Mouse (Mus musculus): ENCODE data around the gene Gm2a. TPM values are rescaled to one million over a fixed set of nuclear protein-coding genes. Genes with fewer than 3 reads are reported as not detected.

Gm2a gene
- polyA plus RNA-seq (2015; fragmentation: Nextera tagmentation; extraction: Ambion mirVana): 38.9 and 43.1 TPM in 2 replicates

DNA sequence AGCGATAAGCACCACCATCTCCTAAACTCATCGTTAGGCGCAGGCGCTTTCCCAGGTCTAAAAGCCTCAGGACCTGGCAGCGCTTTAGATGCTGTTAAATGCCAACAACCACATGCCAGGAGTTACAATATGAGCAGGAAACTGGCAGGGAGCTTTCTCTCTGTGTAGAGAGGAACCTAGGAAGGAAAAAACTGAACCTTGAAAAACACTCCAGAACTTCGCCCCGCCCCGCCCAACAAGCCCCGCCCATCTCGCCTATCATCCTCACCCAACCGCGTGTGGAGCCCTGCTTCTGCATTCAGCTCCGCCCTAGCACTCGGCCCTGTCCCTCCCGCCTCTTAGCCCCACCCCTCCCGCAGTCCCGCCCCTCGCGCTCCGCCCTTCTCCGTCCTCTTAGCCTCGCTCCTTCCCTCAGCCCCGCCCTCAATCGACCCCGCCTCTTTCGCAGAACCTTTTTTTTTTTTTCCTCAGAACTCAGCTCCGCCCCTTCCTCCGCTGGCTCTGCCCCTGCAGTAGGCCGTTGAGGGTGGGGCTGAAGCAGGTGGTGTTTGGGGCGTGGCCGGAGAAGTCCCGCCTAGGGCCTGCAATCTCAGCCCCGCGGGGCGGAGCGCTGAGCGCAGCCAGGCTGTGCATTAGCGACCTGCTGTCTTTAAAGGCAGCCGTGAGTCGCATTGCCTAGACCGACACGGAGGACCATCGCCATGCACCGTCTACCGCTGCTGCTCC lies at the start of gene Gm2a:
Gene Gm2a, plus strand, starts transcription at position 653 of the 726 bp plus-strand sequence.
- Histone ChIP-seq H3K4me2 (peak within 1 kb of the TSS; percentile 84), H3K36me3 (no peaks in the 10 kb centered on the region), H3K9me3 (no peaks in the 10 kb centered on the region), H3K27ac (peak within 1 kb of the TSS; percentile 85), H3K4me3 (peak within 1 kb of the TSS; percentile 62), H3K9ac (peak within 1 kb of the TSS; percentile 56), H3K27me3 (no peaks in the 10 kb centered on the region), H3K4me1 (peaks cover 9% of the 10 kb centered on the region)
- 2% methylated on average over 42 of the region's 45 CpGs for WGBS
- ATAC-seq (ENCODE audit: insufficient number of reproducible peaks, low FRiP score, low TSS enrichment, low read depth): peak; percentile 97

DNA sequence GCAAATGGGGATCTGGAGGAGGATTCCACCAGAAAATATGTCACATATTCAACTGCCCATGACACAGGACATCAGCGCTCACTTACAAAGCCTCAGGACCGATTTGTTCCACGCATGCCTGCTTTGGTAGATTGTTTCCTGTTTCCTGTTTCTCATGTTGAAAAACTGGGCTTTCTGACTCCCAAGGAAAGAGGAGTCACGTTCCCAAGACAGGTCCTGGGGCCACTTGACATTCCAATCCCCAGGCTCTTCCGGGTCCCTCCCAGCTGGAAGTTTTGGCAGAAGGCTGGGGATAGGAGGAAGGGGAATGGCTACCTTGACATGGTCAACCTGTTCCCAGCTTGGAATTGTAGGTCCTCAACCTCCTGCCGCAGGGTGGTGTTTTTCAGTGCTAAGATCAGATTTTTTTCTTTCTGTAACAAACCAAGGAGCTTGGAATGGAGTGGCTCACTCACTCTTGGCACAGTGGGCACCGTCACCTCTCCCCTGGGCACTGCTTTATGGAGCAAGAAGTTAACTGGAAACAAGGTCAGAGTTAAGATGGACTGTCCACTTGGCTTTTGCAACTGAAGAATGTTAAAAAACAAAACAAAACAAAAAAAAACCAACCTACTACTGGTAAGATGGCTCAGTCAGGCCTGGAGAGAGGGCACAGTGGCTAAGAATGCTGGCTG lies 46.9 kb upstream of the Gm2a start:
- ATAC-seq (ENCODE audit: insufficient number of reproducible peaks, low FRiP score, low TSS enrichment, low read depth): no peak
- WGBS: 74% methylated on average over 7 of the region's 7 CpGs
- Histone ChIP-seq H3K27ac (no peak overlapping the region), H3K4me2 (no peak overlapping the region), H3K36me3 (no peaks in the 10 kb centered on the region), H3K27me3 (no peaks in the 10 kb centered on the region), H3K4me3 (no peak overlapping the region), H3K9me3 (no peaks in the 10 kb centered on the region), H3K9ac (no peak overlapping the region), H3K4me1 (no peaks in the 10 kb centered on the region)

DNA sequence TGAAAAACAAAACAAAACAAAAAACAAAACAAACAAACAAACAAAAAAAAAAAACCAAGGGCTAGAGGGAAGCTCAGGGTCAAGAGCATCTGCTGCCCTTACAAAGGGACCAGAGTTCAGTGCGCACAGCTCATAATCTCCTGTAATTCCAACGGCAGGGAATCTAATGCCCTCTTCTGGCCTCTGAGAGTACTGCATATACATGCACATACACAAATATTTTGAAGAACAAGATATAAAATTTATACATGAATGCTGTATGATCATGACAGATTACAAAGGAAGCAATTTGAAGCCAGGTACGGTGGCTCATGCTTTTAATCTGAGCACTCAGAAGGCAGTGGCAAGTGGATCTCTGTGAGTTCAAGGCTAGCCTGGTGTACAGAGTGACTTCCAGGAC lies 40.4 kb upstream of the Gm2a start:
- Histone ChIP-seq H3K27ac (no peak overlapping the region), H3K36me3 (no peaks in the 10 kb centered on the region), H3K9me3 (no peaks in the 10 kb centered on the region), H3K9ac (no peak overlapping the region), H3K4me3 (no peak overlapping the region), H3K4me2 (no peak overlapping the region), H3K27me3 (no peaks in the 10 kb centered on the region), H3K4me1 (no peaks in the 10 kb centered on the region)
- WGBS: 75% methylated on average over 3 of the region's 3 CpGs
- no peak for ATAC-seq (ENCODE audit: insufficient number of reproducible peaks, low FRiP score, low TSS enrichment, low read depth)

DNA sequence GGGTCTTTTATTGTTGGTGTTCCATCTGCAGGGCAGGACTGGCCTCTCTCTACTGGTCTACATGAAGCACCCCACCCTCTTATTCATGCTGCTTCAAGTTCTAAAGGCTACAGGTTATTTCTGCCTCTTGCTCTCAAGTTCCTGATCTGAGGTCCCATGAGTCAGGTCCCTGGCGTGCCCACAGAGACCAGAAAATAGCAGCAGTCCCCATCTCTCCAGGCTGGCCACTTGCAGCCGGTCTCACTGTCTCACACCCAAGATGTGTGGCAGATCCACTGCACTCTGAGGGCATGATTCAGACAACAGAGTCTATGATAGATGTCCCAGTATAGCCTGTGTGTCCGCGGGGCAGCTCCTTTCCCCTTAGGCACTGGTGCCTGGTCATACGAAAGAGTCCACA lies 37.1 kb upstream of the Gm2a start:
- Histone ChIP-seq H3K36me3 (no peaks in the 10 kb centered on the region), H3K9ac (no peak overlapping the region), H3K27ac (no peak overlapping the region), H3K27me3 (no peaks in the 10 kb centered on the region), H3K4me1 (no peaks in the 10 kb centered on the region), H3K4me3 (no peak overlapping the region), H3K9me3 (no peaks in the 10 kb centered on the region), H3K4me2 (no peak overlapping the region)
- no peak for ATAC-seq (ENCODE audit: insufficient number of reproducible peaks, low FRiP score, low TSS enrichment, low read depth)
- WGBS: 83% methylated on average over 5 of the region's 5 CpGs

- no peak overlapping the region for H3K27ac ChIP-seq
- no peaks in the 10 kb centered on the region for H3K36me3 ChIP-seq
- WGBS: 49% methylated on average over 5 of the region's 5 CpGs
- no peaks in the 10 kb centered on the region for H3K9me3 ChIP-seq
- H3K4me2 ChIP-seq: no peak overlapping the region
- no peak overlapping the region for H3K4me3 ChIP-seq
- H3K9ac ChIP-seq: no peak overlapping the region
- no peak for ATAC-seq (ENCODE audit: insufficient number of reproducible peaks, low FRiP score, low TSS enrichment, low read depth)
- no peaks in the 10 kb centered on the region for H3K27me3 ChIP-seq
- no peaks in the 10 kb centered on the region for H3K4me1 ChIP-seq
Measured at GRCm38 (mm10) chr11:55062856-55063255, 35.1 kb upstream of the Gm2a start.

- H3K27me3 ChIP-seq: no peaks in the 10 kb centered on the region
- no peak overlapping the region for H3K27ac ChIP-seq
- 60% methylated on average over 4 of the region's 4 CpGs for WGBS
- ATAC-seq (ENCODE audit: insufficient number of reproducible peaks, low FRiP score, low TSS enrichment, low read depth): no peak
- no peaks in the 10 kb centered on the region for H3K9me3 ChIP-seq
- H3K4me1 ChIP-seq: no peaks in the 10 kb centered on the region
- H3K4me2 ChIP-seq: no peak overlapping the region
- H3K36me3 ChIP-seq: no peaks in the 10 kb centered on the region
- no peak overlapping the region for H3K4me3 ChIP-seq
- no peak overlapping the region for H3K9ac ChIP-seq
Measured at GRCm38 (mm10) chr11:55066921-55067320, 31.0 kb upstream of the Gm2a start.

DNA sequence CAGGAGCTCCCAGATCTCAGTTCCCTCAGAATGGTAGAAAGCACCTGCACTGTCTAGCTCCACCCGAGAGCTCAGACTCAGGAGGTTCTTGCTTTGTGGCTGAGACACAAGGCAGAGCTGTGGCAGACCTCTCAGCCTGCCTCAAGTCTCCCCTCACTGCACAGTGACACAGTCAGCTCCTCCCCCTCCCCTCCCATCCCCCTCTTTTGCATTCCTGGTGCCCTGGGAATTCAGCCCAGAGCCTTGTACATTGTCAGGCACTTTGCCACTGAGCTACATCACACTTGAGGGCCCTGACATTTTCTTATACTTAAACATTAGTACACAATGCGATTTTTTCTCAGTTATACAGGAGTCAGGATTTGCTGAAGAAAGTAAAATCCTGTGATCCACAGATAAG lies 28.9 kb upstream of the Gm2a start:
- H3K9me3 ChIP-seq: no peaks in the 10 kb centered on the region
- ATAC-seq (ENCODE audit: insufficient number of reproducible peaks, low FRiP score, low TSS enrichment, low read depth): no peak
- no peaks in the 10 kb centered on the region for H3K27me3 ChIP-seq
- H3K4me1 ChIP-seq: no peaks in the 10 kb centered on the region
- WGBS: 61% methylated on average over 2 of the region's 2 CpGs
- no peak overlapping the region for H3K4me2 ChIP-seq
- no peak overlapping the region for H3K9ac ChIP-seq
- H3K27ac ChIP-seq: no peak overlapping the region
- H3K4me3 ChIP-seq: no peak overlapping the region
- H3K36me3 ChIP-seq: no peaks in the 10 kb centered on the region

GRCm38 (mm10) chr11:55071344-55071743 lies 26.6 kb upstream of the Gm2a start:
- Histone ChIP-seq H3K4me3 (no peak overlapping the region), H3K9me3 (no peaks in the 10 kb centered on the region), H3K9ac (no peak overlapping the region), H3K36me3 (no peaks in the 10 kb centered on the region), H3K4me1 (peaks cover 7% of the 10 kb centered on the region), H3K27ac (no peak overlapping the region), H3K4me2 (no peak overlapping the region), H3K27me3 (no peaks in the 10 kb centered on the region)
- ATAC-seq (ENCODE audit: insufficient number of reproducible peaks, low FRiP score, low TSS enrichment, low read depth): no peak
- 83% methylated on average over 5 of the region's 5 CpGs for WGBS

GRCm38 (mm10) chr11:55072467-55072866 lies 25.4 kb upstream of the Gm2a start:
- 76% methylated on average over 8 of the region's 8 CpGs for WGBS
- Histone ChIP-seq H3K36me3 (no peaks in the 10 kb centered on the region), H3K27ac (no peak overlapping the region), H3K9me3 (no peaks in the 10 kb centered on the region), H3K4me2 (no peak overlapping the region), H3K27me3 (no peaks in the 10 kb centered on the region), H3K4me1 (peaks cover 12% of the 10 kb centered on the region), H3K9ac (no peak overlapping the region), H3K4me3 (no peak overlapping the region)
- ATAC-seq (ENCODE audit: insufficient number of reproducible peaks, low FRiP score, low TSS enrichment, low read depth): no peak

DNA sequence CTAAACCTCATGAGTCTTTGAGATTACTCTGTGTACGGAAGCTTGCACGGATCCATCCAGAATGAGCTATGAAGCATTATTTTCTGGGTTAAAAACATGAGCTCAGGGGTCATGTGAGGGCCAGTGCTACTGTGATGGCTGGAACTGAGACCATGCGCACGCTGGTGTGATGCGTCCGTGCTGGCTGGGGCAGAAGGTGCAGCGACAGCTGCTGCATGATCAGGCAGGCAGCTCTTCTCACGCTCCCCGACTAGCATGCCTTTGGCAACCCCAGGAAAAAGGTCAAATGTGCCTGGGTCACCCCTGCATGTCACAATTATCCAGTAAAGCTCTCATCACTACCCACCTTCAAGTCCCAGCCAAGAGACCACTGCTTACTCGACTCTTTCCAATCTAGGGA lies 24.7 kb upstream of the Gm2a start:
- no peak overlapping the region for H3K4me2 ChIP-seq
- H3K36me3 ChIP-seq: no peaks in the 10 kb centered on the region
- H3K27me3 ChIP-seq: 0 out of 2 replicates have a peak, but pooled peaks cover 3% of the 10 kb centered on the region
- ATAC-seq (ENCODE audit: insufficient number of reproducible peaks, low FRiP score, low TSS enrichment, low read depth): no peak
- no peak overlapping the region for H3K27ac ChIP-seq
- H3K9me3 ChIP-seq: no peaks in the 10 kb centered on the region
- H3K9ac ChIP-seq: no peak overlapping the region
- H3K4me1 ChIP-seq: peaks cover 19% of the 10 kb centered on the region
- 63% methylated on average over 10 of the region's 10 CpGs for WGBS
- H3K4me3 ChIP-seq: no peak overlapping the region

DNA sequence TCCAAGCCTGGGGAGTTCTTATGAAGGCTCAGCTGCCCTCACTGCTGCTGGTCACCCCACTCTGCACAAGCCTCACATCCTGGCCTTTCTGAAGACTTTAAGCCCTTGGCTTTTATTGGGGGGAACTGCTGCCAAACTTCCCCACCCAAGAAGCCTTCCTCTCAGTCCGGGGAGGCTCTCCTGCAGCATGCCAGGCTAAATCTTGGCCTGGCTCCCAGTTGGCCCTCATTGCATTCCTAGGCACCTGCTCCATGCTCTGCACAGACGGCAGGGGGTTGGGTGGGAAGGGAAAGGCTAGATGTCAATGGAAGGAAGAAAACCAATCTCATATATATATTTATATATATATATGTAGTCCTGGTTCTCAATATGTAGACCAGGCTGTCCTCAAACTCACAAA lies 22.3 kb upstream of the Gm2a start:
- Histone ChIP-seq H3K4me1 (peaks cover 22% of the 10 kb centered on the region), H3K27ac (no peak overlapping the region), H3K4me3 (no peak overlapping the region), H3K9me3 (no peaks in the 10 kb centered on the region), H3K4me2 (no peak overlapping the region), H3K27me3 (0 out of 2 replicates have a peak, but pooled peaks cover 6% of the 10 kb centered on the region), H3K9ac (no peak overlapping the region), H3K36me3 (no peaks in the 10 kb centered on the region)
- ATAC-seq (ENCODE audit: insufficient number of reproducible peaks, low FRiP score, low TSS enrichment, low read depth): no peak
- WGBS: 32% methylated on average over 2 of the region's 2 CpGs

GRCm38 (mm10) chr11:55076234-55076633 lies 21.7 kb upstream of the Gm2a start:
- no peak for ATAC-seq (ENCODE audit: insufficient number of reproducible peaks, low FRiP score, low TSS enrichment, low read depth)
- 0 out of 2 replicates have a peak, but pooled peaks cover 6% of the 10 kb centered on the region for H3K27me3 ChIP-seq
- no peak overlapping the region for H3K4me2 ChIP-seq
- H3K4me3 ChIP-seq: no peak overlapping the region
- no peaks in the 10 kb centered on the region for H3K36me3 ChIP-seq
- WGBS: 88% methylated on average over 5 of the region's 5 CpGs
- no peak overlapping the region for H3K27ac ChIP-seq
- peaks cover 22% of the 10 kb centered on the region for H3K4me1 ChIP-seq
- H3K9ac ChIP-seq: no peak overlapping the region
- no peaks in the 10 kb centered on the region for H3K9me3 ChIP-seq
